Mouse (Mus musculus): ENCODE measurements around the gene Iqsec1. TPM values are rescaled to one million over a fixed set of nuclear protein-coding genes. Genes with fewer than 3 reads are reported as not detected.

Gene Iqsec1
- total and polyA plus RNA-seq, 2 experiments from 2014 or later, result 34.5 to 149 TPM

- Histone ChIP-seq H3K4me3 (ENCODE audit: low read depth, low read length) (no peak overlapping the region), H3K9ac (replicated peaks; ENCODE audit: low read length, poor library complexity, severe bottlenecking) (no peak overlapping the region), H3K36me3 (ENCODE audit: insufficient read depth, low read length) (peaks cover 3% of the 10 kb centered on the region; the same call in 1 of the 2 replicates), H3K27me3 (ENCODE audit: insufficient read depth, low read length) (no peaks in the 10 kb centered on the region), H3K4me2 (ENCODE audit: low read depth, low read length, poor library complexity, severe bottlenecking) (no peak overlapping the region), H3K27ac (ENCODE audit: low read depth, low read length) (no peak overlapping the region), H3K4me1 (ENCODE audit: insufficient read depth, low read length) (peaks cover 6% of the 10 kb centered on the region; the same call in 1 of the 2 replicates), H3K9me3 (ENCODE audit: low read length) (no peaks in the 10 kb centered on the region)
- no peak for TF ChIP-seq CTCF (IDR thresholded peaks at IDR 0.05)
- no peak for ATAC-seq (ENCODE audit: low FRiP score)
- no peak for DNase-seq (ENCODE audit: low spot score)
- WGBS, result 72% methylated on average over 2 of the region's 2 CpGs
These were observed 228.7 kb downstream of the Iqsec1 start for GRCm38 (mm10) chr6:90759754-90760153.

GRCm38 (mm10) chr6:90758155-90758554 is 230.3 kb downstream of the Iqsec1 start:
- Histone ChIP-seq H3K27me3 (ENCODE audit: insufficient read depth, low read length) (no peaks in the 10 kb centered on the region), H3K36me3 (ENCODE audit: insufficient read depth, low read length) (peaks cover 3% of the 10 kb centered on the region; the same call in 1 of the 2 replicates), H3K27ac (ENCODE audit: low read depth, low read length) (no peak overlapping the region), H3K9ac (replicated peaks; ENCODE audit: low read length, poor library complexity, severe bottlenecking) (no peak overlapping the region), H3K9me3 (ENCODE audit: low read length) (no peaks in the 10 kb centered on the region), H3K4me2 (ENCODE audit: low read depth, low read length, poor library complexity, severe bottlenecking) (no peak overlapping the region), H3K4me1 (ENCODE audit: insufficient read depth, low read length) (0 out of 2 replicates have a peak, but pooled peaks cover 3% of the 10 kb centered on the region), H3K4me3 (ENCODE audit: low read depth, low read length) (no peak overlapping the region)
- no peak for DNase-seq (ENCODE audit: low spot score)
- ATAC-seq (ENCODE audit: low FRiP score), result no peak
- TF ChIP-seq CTCF (IDR thresholded peaks at IDR 0.05), result no peak
- WGBS, result 98% methylated on average over 2 of the region's 2 CpGs

DNA sequence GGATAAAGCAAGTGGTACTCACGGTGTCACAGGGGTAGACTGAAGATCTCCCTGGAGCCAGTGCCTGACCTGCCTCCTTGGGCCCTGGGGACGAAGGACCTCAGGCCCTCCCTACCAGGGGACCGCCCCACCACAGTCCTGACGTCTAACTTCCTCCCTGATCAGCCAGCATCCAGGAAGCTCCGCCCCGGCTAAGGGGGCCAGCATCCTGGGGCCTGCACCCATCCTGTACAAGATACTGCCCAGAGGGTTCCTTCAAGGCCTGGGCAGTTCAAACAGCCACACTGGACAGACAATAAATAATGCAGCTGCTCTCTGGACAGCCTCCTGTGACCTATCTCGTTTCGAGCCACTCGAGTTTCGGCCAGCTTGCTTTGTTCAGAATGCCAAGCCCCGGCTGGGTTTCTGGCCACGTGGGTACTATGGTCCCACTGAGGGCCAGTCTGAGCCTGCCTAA is 231.0 kb downstream of the Iqsec1 start:
- no peak overlapping the region for H3K4me2 ChIP-seq (ENCODE audit: low read depth, low read length, poor library complexity, severe bottlenecking)
- H3K9ac ChIP-seq (replicated peaks; ENCODE audit: low read length, poor library complexity, severe bottlenecking), result no peak overlapping the region
- H3K36me3 ChIP-seq (ENCODE audit: insufficient read depth, low read length), result peaks cover 3% of the 10 kb centered on the region; the same call in 1 of the 2 replicates
- TF ChIP-seq CTCF (IDR thresholded peaks at IDR 0.05), result no peak
- 0 out of 2 replicates have a peak, but pooled peaks cover 3% of the 10 kb centered on the region for H3K4me1 ChIP-seq (ENCODE audit: insufficient read depth, low read length)
- no peak overlapping the region for H3K4me3 ChIP-seq (ENCODE audit: low read depth, low read length)
- H3K9me3 ChIP-seq (ENCODE audit: low read length), result no peaks in the 10 kb centered on the region
- no peak for ATAC-seq (ENCODE audit: low FRiP score)
- 73% methylated on average over 12 of the region's 12 CpGs for WGBS
- no peak overlapping the region for H3K27ac ChIP-seq (ENCODE audit: low read depth, low read length)
- DNase-seq (ENCODE audit: low spot score), result no peak
- H3K27me3 ChIP-seq (ENCODE audit: insufficient read depth, low read length), result no peaks in the 10 kb centered on the region

- DNase-seq (ENCODE audit: low spot score) (no peak), ATAC-seq (ENCODE audit: low FRiP score) (no peak)
- Histone ChIP-seq H3K27me3 (ENCODE audit: insufficient read depth, low read length) (no peaks in the 10 kb centered on the region), H3K9me3 (ENCODE audit: low read length) (no peaks in the 10 kb centered on the region), H3K4me3 (ENCODE audit: low read depth, low read length) (no peak overlapping the region), H3K36me3 (ENCODE audit: insufficient read depth, low read length) (peaks cover 3% of the 10 kb centered on the region; the same call in 1 of the 2 replicates), H3K4me2 (ENCODE audit: low read depth, low read length, poor library complexity, severe bottlenecking) (no peak overlapping the region), H3K9ac (replicated peaks; ENCODE audit: low read length, poor library complexity, severe bottlenecking) (no peak overlapping the region), H3K27ac (ENCODE audit: low read depth, low read length) (no peak overlapping the region), H3K4me1 (ENCODE audit: insufficient read depth, low read length) (0 out of 2 replicates have a peak, but pooled peaks cover 3% of the 10 kb centered on the region)
- TF ChIP-seq CTCF (IDR thresholded peaks at IDR 0.05), result no peak
- 83% methylated on average over 5 of the region's 5 CpGs for WGBS
These were observed 231.9 kb downstream of the Iqsec1 start for GRCm38 (mm10) chr6:90756561-90756960.

- no peak overlapping the region for H3K9ac ChIP-seq (replicated peaks; ENCODE audit: low read length, poor library complexity, severe bottlenecking)
- H3K27ac ChIP-seq (ENCODE audit: low read depth, low read length), result no peak overlapping the region
- ATAC-seq (ENCODE audit: low FRiP score) (no peak), DNase-seq (ENCODE audit: low spot score) (no peak)
- no peak overlapping the region for H3K4me3 ChIP-seq (ENCODE audit: low read depth, low read length)
- no peaks in the 10 kb centered on the region for H3K9me3 ChIP-seq (ENCODE audit: low read length)
- H3K36me3 ChIP-seq (ENCODE audit: insufficient read depth, low read length), result peaks cover 3% of the 10 kb centered on the region; the same call in 1 of the 2 replicates
- H3K4me1 ChIP-seq (ENCODE audit: insufficient read depth, low read length), result no peaks in the 10 kb centered on the region
- no peak for TF ChIP-seq CTCF (IDR thresholded peaks at IDR 0.05)
- no peak overlapping the region for H3K4me2 ChIP-seq (ENCODE audit: low read depth, low read length, poor library complexity, severe bottlenecking)
- no peaks in the 10 kb centered on the region for H3K27me3 ChIP-seq (ENCODE audit: insufficient read depth, low read length)
- WGBS, result 88% methylated on average over 6 of the region's 6 CpGs
These were observed 232.9 kb downstream of the Iqsec1 start for GRCm38 (mm10) chr6:90755613-90755941.

GRCm38 (mm10) chr6:90754927-90755612 is 233.4 kb downstream of the Iqsec1 start:
- Histone ChIP-seq H3K9me3 (ENCODE audit: low read length) (no peaks in the 10 kb centered on the region), H3K36me3 (ENCODE audit: insufficient read depth, low read length) (peaks cover 3% of the 10 kb centered on the region; the same call in 1 of the 2 replicates), H3K4me3 (ENCODE audit: low read depth, low read length) (no peak overlapping the region), H3K4me1 (ENCODE audit: insufficient read depth, low read length) (no peaks in the 10 kb centered on the region), H3K27me3 (ENCODE audit: insufficient read depth, low read length) (no peaks in the 10 kb centered on the region), H3K4me2 (ENCODE audit: low read depth, low read length, poor library complexity, severe bottlenecking) (no peak overlapping the region), H3K27ac (ENCODE audit: low read depth, low read length) (no peak overlapping the region), H3K9ac (replicated peaks; ENCODE audit: low read length, poor library complexity, severe bottlenecking) (no peak overlapping the region)
- ATAC-seq (ENCODE audit: low FRiP score) (no peak), DNase-seq (ENCODE audit: low spot score) (no peak)
- WGBS, result 91% methylated on average over 7 of the region's 7 CpGs
- TF ChIP-seq CTCF (IDR thresholded peaks at IDR 0.05), result no peak
